ENCODE assay signal across 8 mouse cellular contexts in genomic region chr10:102435048-102435447, GRCm38 (mm10). TPM values are rescaled to one million over a fixed set of nuclear protein-coding genes. Genes with fewer than 3 reads are reported as not detected.
DNase-seq lines count a peak whose midpoint lies in the region; ATAC-seq and TF ChIP-seq lines count a peak whose summit lies in the region.
"Not testable (repeated sequence)": the region's sequence is repeated elsewhere in the genome, so short reads cannot be mapped to it uniquely, and the experiment has no call there.

No protein-coding gene starts in this region.

- H3K4me3 ChIP-seq in MEL (ENCODE audit: control insufficient read depth in 1 of 2, insufficient read depth in 1 of 2, low read depth in 2 of 2, low read length in 2 of 2); forebrain, postnatal 0 days (ENCODE audit: low read depth, low read length); hindbrain, embryonic 12.5 days; liver, embryonic 13.5 days (replicated peaks); midbrain, embryonic 15.5 days: not testable (repeated sequence)

- not testable (repeated sequence) for TF ChIP-seq RAD21 in MEL (IDR thresholded peaks at IDR 0.05; ENCODE audit: low read depth, low read length)

- H3K9ac ChIP-seq in MEL (ENCODE audit: control insufficient read depth, low read depth, low read length, poor library complexity, severe bottlenecking); forebrain, postnatal 0 days; hindbrain, embryonic 12.5 days; liver, embryonic 13.5 days; midbrain, embryonic 15.5 days: not testable (repeated sequence)

- DNase-seq in MEL (ENCODE audit: low read depth, low spot score), result not testable (repeated sequence)
- peak; percentile 55 to 68 for DNase-seq in cerebellum, postnatal 14 days
- peak; percentile 10 for DNase-seq in forebrain, postnatal 0 days
- DNase-seq in kidney, postnatal 10 days, result peak; percentile 53
- DNase-seq in liver, embryonic 13.5 days, result peak; percentile 5
- peak; percentile 6 for DNase-seq in splenic B cell, adult 2 months (ENCODE audit: low read depth, low spot score)

- 3% methylated on average over 5 of the region's 7 CpGs for WGBS in forebrain, postnatal 0 days
- 4% methylated on average over 7 of the region's 7 CpGs for WGBS in hindbrain, embryonic 12.5 days
- 1% methylated on average over 7 of the region's 7 CpGs for WGBS in liver, embryonic 13.5 days (ENCODE audit: insufficient replicate concordance)
- 5% methylated on average over 6 of the region's 7 CpGs for WGBS in midbrain, embryonic 15.5 days

- not testable (repeated sequence) for H3K4me2 ChIP-seq in forebrain, postnatal 0 days (ENCODE audit: low read depth); hindbrain, embryonic 12.5 days (replicated peaks); liver, embryonic 13.5 days
- 0 out of 2 replicates have a peak overlapping the region, but pooled peaks have one; percentile 24 for H3K4me2 ChIP-seq in midbrain, embryonic 15.5 days

- TF ChIP-seq EP300 in MEL (IDR thresholded peaks at IDR 0.05; ENCODE audit: low read depth in 1 of 2, low read length in 2 of 2), result not testable (repeated sequence)

- not testable (repeated sequence) for H3K4me1 ChIP-seq in MEL (ENCODE audit: control insufficient read depth in 1 of 2, insufficient read depth in 2 of 2, low read length in 2 of 2); forebrain, postnatal 0 days (ENCODE audit: insufficient read depth); hindbrain, embryonic 12.5 days; liver, embryonic 13.5 days (replicated peaks); midbrain, embryonic 15.5 days

- TF ChIP-seq CTCF in MEL (IDR thresholded peaks at IDR 0.05 in 2 of 3, conservative IDR thresholded peaks at IDR 0.05 in 1 of 3; ENCODE audit: control insufficient read depth in 1 of 3, insufficient read depth in 1 of 3, low read depth in 2 of 3, low read length in 3 of 3, poor library complexity in 1 of 3, severe bottlenecking in 1 of 3), result peak in 2 of 3 experiments; percentile 11 to 26; a peak in 4 of 6 replicates
- peak; percentile 61 for TF ChIP-seq CTCF in forebrain, postnatal 0 days (IDR thresholded peaks at IDR 0.05; ENCODE audit: low read depth)

- not testable (repeated sequence) for H3K27ac ChIP-seq in MEL (ENCODE audit: control insufficient read depth, low read depth, low read length); forebrain, postnatal 0 days (ENCODE audit: low read depth, low read length); hindbrain, embryonic 12.5 days; liver, embryonic 13.5 days; midbrain, embryonic 15.5 days

- H3K36me3 ChIP-seq in MEL (ENCODE audit: control insufficient read depth in 1 of 2, insufficient read depth in 2 of 2, low read length in 2 of 2); forebrain, postnatal 0 days (ENCODE audit: insufficient read depth); hindbrain, embryonic 12.5 days; liver, embryonic 13.5 days; midbrain, embryonic 15.5 days (replicated peaks); splenic B cell, adult 2 months (ENCODE audit: control insufficient read depth, insufficient read depth, low read length, poor library complexity, severe bottlenecking): not testable (repeated sequence)

- not testable (repeated sequence) for H3K79me2 ChIP-seq in MEL (ENCODE audit: control insufficient read depth, insufficient read depth, low read length, poor library complexity)

- peak; percentile 42; the same call in 1 of the 2 replicates for ATAC-seq in forebrain, postnatal 0 days
- peak; percentile 66; the same call in 1 of the 2 replicates for ATAC-seq in hindbrain, embryonic 12.5 days (ENCODE audit: low FRiP score)
- not testable (repeated sequence) for ATAC-seq in liver, embryonic 13.5 days (ENCODE audit: low read depth)
- ATAC-seq in midbrain, embryonic 15.5 days (replicated peaks), result peak; percentile 48; the same call in 1 of the 2 replicates

- not testable (repeated sequence) for H3K9me3 ChIP-seq in MEL (replicated peaks; ENCODE audit: insufficient read depth, low read length); forebrain, postnatal 0 days (ENCODE audit: low read length); hindbrain, embryonic 12.5 days (replicated peaks); liver, embryonic 13.5 days (replicated peaks); midbrain, embryonic 15.5 days

- TF ChIP-seq POLR2A in MEL (IDR thresholded peaks at IDR 0.05; ENCODE audit: control insufficient read depth in 1 of 2, insufficient read depth in 1 of 2, low read depth in 1 of 2, low read length in 2 of 2, poor library complexity in 1 of 2), result not testable (repeated sequence)

- H3K27me3 ChIP-seq in MEL (ENCODE audit: control insufficient read depth in 1 of 2, insufficient read depth in 2 of 2, low read length in 2 of 2); forebrain, postnatal 0 days (ENCODE audit: insufficient read depth, low read length); hindbrain, embryonic 12.5 days; liver, embryonic 13.5 days; midbrain, embryonic 15.5 days (replicated peaks); splenic B cell, adult 2 months (ENCODE audit: control insufficient read depth, insufficient read depth, low read length, poor library complexity, severe bottlenecking): not testable (repeated sequence)

TF ChIP-seq in MEL, 35 proteins besides CTCF, POLR2A, EP300 and RAD21:
- 0 out of 2 replicates have a peak, but pooled peaks have one; percentile 5 for TF ChIP-seq NRF1 (IDR thresholded peaks at IDR 0.05; ENCODE audit: insufficient read depth, low read depth, low read length, poor library complexity, severe bottlenecking)

RNA-seq across cellular contexts. Expression of gene Nts, which starts 55.2 kb away (rescaled TPM):
- not detected in 2 replicates for total RNA-seq in MEL (2012; rRNA removed)
- not detected for polyA plus RNA-seq in MEL (2012; ENCODE audit: insufficient read depth in 1 of 2, insufficient read length in 2 of 2, low read depth in 1 of 2, low replicate concordance in 2 of 2, missing spikeins in 1 of 2)
- total RNA-seq in forebrain, postnatal 0 days (2014; rRNA removed), result 70.8 and 102 TPM in 2 replicates
- 141 and 143 TPM in 2 replicates for polyA plus RNA-seq in forebrain, postnatal 0 days (2015; fragmentation: Nextera tagmentation; extraction: Ambion mirVana)
- 1.3 and 1.5 TPM in 2 replicates for polyA plus RNA-seq in hindbrain, embryonic 12.5 days (2016; fragmentation: Nextera tagmentation; extraction: Ambion mirVana)
- polyA plus RNA-seq in liver, embryonic 13.5 days (2015; fragmentation: Nextera tagmentation; extraction: Ambion mirVana), result 0.12 TPM in 1 of 2 replicates, not detected in the other
- polyA plus RNA-seq in midbrain, embryonic 15.5 days (2015; fragmentation: Nextera tagmentation; extraction: Ambion mirVana), result 11.1 and 11.6 TPM in 2 replicates

Comparison
In these comparisons a context has a peak if more than half of its experiments do, and no peak if none do; other contexts are left out.
1. RNA of gene Nts, which starts 55.2 kb away (polyA plus RNA-seq): 141 to 143 TPM in forebrain, postnatal 0 days; 11.1 to 11.6 TPM in midbrain, embryonic 15.5 days, 1.3 to 1.5 TPM in hindbrain, embryonic 12.5 days, 0.12 TPM in liver, embryonic 13.5 days and not detected in MEL; every median in the first group is over 10 times any median in the second.